7 mouse cellular contexts compared by ENCODE assay signal in the genomic region with DNA sequence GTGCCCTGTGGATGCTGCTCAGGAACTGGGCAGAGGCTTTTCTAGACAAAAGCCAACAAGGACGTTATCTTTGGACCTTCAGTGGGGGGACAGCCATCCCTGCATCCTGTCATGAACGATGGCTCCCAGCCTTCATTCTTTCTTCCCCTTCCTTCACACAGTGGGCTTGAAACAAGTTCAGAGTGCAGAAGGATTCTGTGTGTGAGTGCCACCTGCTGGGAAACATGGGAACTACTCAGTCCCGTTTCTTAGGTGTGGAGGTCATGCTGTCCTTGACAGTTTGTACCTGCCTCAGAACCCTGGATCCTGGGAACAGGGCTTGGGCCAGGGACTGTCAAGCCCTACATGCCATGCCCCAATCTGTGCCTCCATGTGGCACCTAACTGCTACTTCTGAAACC. TPM values are rescaled to one million over a fixed set of nuclear protein-coding genes. Genes with fewer than 3 reads are reported as not detected.
A peak's percentile ranks its signal among the peaks of the same experiment; 100 is the strongest.
DNase-seq lines count a peak whose midpoint lies in the region; ATAC-seq and TF ChIP-seq lines count a peak whose summit lies in the region.

No protein-coding gene starts in this region.

- no peak overlapping the region for H3K9ac ChIP-seq in heart, postnatal 0 days (replicated peaks; ENCODE audit: low read depth, low read length)

- WGBS in heart, postnatal 0 days = 3% methylated on average over 3 of the region's 3 CpGs

- no peaks in the 10 kb centered on the region for H3K9me3 ChIP-seq in heart, postnatal 0 days (replicated peaks; ENCODE audit: control insufficient read depth, low read length)

- peaks cover 28% of the 10 kb centered on the region for H3K36me3 ChIP-seq in heart, postnatal 0 days (replicated peaks; ENCODE audit: control insufficient read depth, insufficient read depth, low read length)

- peak overlapping the region; percentile 56 for H3K27ac ChIP-seq in heart, postnatal 0 days (ENCODE audit: low read depth)

- H3K4me2 ChIP-seq in heart, postnatal 0 days (ENCODE audit: low read depth, low read length) = no peak overlapping the region

- H3K4me1 ChIP-seq in heart, postnatal 0 days (ENCODE audit: control insufficient read depth, insufficient read depth) = peaks cover 13% of the 10 kb centered on the region

- TF ChIP-seq CTCF in heart, postnatal 0 days (IDR thresholded peaks at IDR 0.05; ENCODE audit: low read depth) = peak; percentile 92

- peak; percentile 91 for DNase-seq in ES-CJ7 (ENCODE audit: low read depth, low spot score)
- peak; percentile 60 for DNase-seq in adrenal gland, adult 2 months
- peak; percentile 75 for DNase-seq in embryo, embryonic 9.5 days (ENCODE audit: extremely low spot score)
- peak; percentile 77 for DNase-seq in heart, postnatal 0 days (ENCODE audit: low spot score)
- DNase-seq in layer of hippocampus, postnatal 36 days = peak; percentile 65 to 70
- peak; percentile 45 to 48 for DNase-seq in right cerebral cortex, postnatal 36 days (ENCODE audit: low spot score in 2 of 2)

- no peak for ATAC-seq in heart, postnatal 0 days (ENCODE audit: insufficient read depth, low read depth)
- ATAC-seq in megakaryocyte-erythroid progenitor cell, adult 5-6 weeks (replicated peaks; ENCODE audit: low FRiP score, low TSS enrichment, poor library complexity, severe bottlenecking) = peak; percentile 39

- no peaks in the 10 kb centered on the region for H3K27me3 ChIP-seq in heart, postnatal 0 days (ENCODE audit: control insufficient read depth, insufficient read depth, low read length)

- TF ChIP-seq EP300 in heart, postnatal 0 days (IDR thresholded peaks at IDR 0.05; ENCODE audit: low read depth) = no peak

- H3K4me3 ChIP-seq in heart, postnatal 0 days (ENCODE audit: low read depth, low read length) = no peak overlapping the region

RNA-seq across cellular contexts. Expression of a gene that starts 2.3 kb away (rescaled TPM):
- 10 to 100 TPM; 47.5 to 76.2 TPM for total RNA-seq in adrenal gland, adult 2 months (2021)
- polyA plus RNA-seq in adrenal gland, adult 2 months (2012; rRNA removed) = 78.1 and 85.2 TPM in 2 replicates
- total RNA-seq in heart, postnatal 0 days (2014; rRNA removed; ENCODE audit: low replicate concordance) = 52.7 and 84.8 TPM in 2 replicates
- 118 and 132 TPM in 2 replicates for polyA plus RNA-seq in heart, postnatal 0 days (2015; fragmentation: Nextera tagmentation; extraction: Ambion mirVana)
- total RNA-seq in layer of hippocampus, postnatal 36 days (2021) = 10 to 100 TPM; 34.7 to 35.9 TPM
- 36.8 and 74.1 TPM in 2 replicates for total RNA-seq in megakaryocyte-erythroid progenitor cell, adult 5-6 weeks (2014; fragmentation: Nextera tagmentation)
- total RNA-seq in megakaryocyte-erythroid progenitor cell, adult 5-6 weeks (2017) = 21.2 and 41.9 TPM in 2 replicates

RNA-seq across cellular contexts. Expression of a gene that starts 2.5 kb away (rescaled TPM):
- 10 to 100 TPM; 10.2 to 14.4 TPM for total RNA-seq in adrenal gland, adult 2 months (2021)
- 53.9 and 61.2 TPM in 2 replicates for polyA plus RNA-seq in adrenal gland, adult 2 months (2012; rRNA removed)
- 16.4 and 20.4 TPM in 2 replicates for total RNA-seq in heart, postnatal 0 days (2014; rRNA removed; ENCODE audit: low replicate concordance)
- 8.6 and 8.7 TPM in 2 replicates for polyA plus RNA-seq in heart, postnatal 0 days (2015; fragmentation: Nextera tagmentation; extraction: Ambion mirVana)
- 10 to 100 TPM; 15.1 to 16.9 TPM for total RNA-seq in layer of hippocampus, postnatal 36 days (2021)
- 12.8 and 24.1 TPM in 2 replicates for total RNA-seq in megakaryocyte-erythroid progenitor cell, adult 5-6 weeks (2014; fragmentation: Nextera tagmentation)
- total RNA-seq in megakaryocyte-erythroid progenitor cell, adult 5-6 weeks (2017) = 5.0 and 6.0 TPM in 2 replicates

RNA-seq across cellular contexts. Expression of a gene that starts 14.4 kb away (rescaled TPM):
- 100 to 1,000 TPM in 1 of 2 experiments, 10 to 100 TPM in 1; 74.3 to 121 TPM for total RNA-seq in adrenal gland, adult 2 months (2021)
- polyA plus RNA-seq in adrenal gland, adult 2 months (2012; rRNA removed) = 33.6 and 50.6 TPM in 2 replicates
- 3.8 and 8.5 TPM in 2 replicates for total RNA-seq in heart, postnatal 0 days (2014; rRNA removed; ENCODE audit: low replicate concordance)
- polyA plus RNA-seq in heart, postnatal 0 days (2015; fragmentation: Nextera tagmentation; extraction: Ambion mirVana) = 6.8 and 8.2 TPM in 2 replicates
- 10 to 100 TPM; 28.7 to 33.0 TPM for total RNA-seq in layer of hippocampus, postnatal 36 days (2021)
- total RNA-seq in megakaryocyte-erythroid progenitor cell, adult 5-6 weeks (2014; fragmentation: Nextera tagmentation) = 9.6 and 18.9 TPM in 2 replicates
- 18.1 and 22.3 TPM in 2 replicates for total RNA-seq in megakaryocyte-erythroid progenitor cell, adult 5-6 weeks (2017)

RNA-seq across cellular contexts. Expression of a gene that starts 50.1 kb away (rescaled TPM):
- 100 to 1,000 TPM; 119 to 148 TPM for total RNA-seq in adrenal gland, adult 2 months (2021)
- 132 and 146 TPM in 2 replicates for polyA plus RNA-seq in adrenal gland, adult 2 months (2012; rRNA removed)
- total RNA-seq in heart, postnatal 0 days (2014; rRNA removed; ENCODE audit: low replicate concordance) = 113 and 139 TPM in 2 replicates
- 56.2 and 65.9 TPM in 2 replicates for polyA plus RNA-seq in heart, postnatal 0 days (2015; fragmentation: Nextera tagmentation; extraction: Ambion mirVana)
- 10 to 100 TPM; 80.2 to 86.1 TPM for total RNA-seq in layer of hippocampus, postnatal 36 days (2021)
- 47.0 and 56.6 TPM in 2 replicates for total RNA-seq in megakaryocyte-erythroid progenitor cell, adult 5-6 weeks (2014; fragmentation: Nextera tagmentation)
- total RNA-seq in megakaryocyte-erythroid progenitor cell, adult 5-6 weeks (2017) = 33.2 and 37.4 TPM in 2 replicates

RNA-seq across cellular contexts. Expression of a gene that starts 54.1 kb away (rescaled TPM):
- total RNA-seq in adrenal gland, adult 2 months (2021) = 10 to 100 TPM in 1 of 2 experiments, 1 to 10 TPM in 1; 9.9 to 15.5 TPM
- polyA plus RNA-seq in adrenal gland, adult 2 months (2012; rRNA removed) = 26.3 and 44.1 TPM in 2 replicates
- total RNA-seq in heart, postnatal 0 days (2014; rRNA removed; ENCODE audit: low replicate concordance) = 4.7 and 22.1 TPM in 2 replicates
- polyA plus RNA-seq in heart, postnatal 0 days (2015; fragmentation: Nextera tagmentation; extraction: Ambion mirVana) = 0.63 and 0.71 TPM in 2 replicates
- 100 to 1,000 TPM; 213 to 224 TPM for total RNA-seq in layer of hippocampus, postnatal 36 days (2021)
- 0.62 TPM in 1 of 2 replicates, not detected in the other for total RNA-seq in megakaryocyte-erythroid progenitor cell, adult 5-6 weeks (2014; fragmentation: Nextera tagmentation)
- not detected in 2 replicates for total RNA-seq in megakaryocyte-erythroid progenitor cell, adult 5-6 weeks (2017)
